Mouse (Mus musculus) embryonic facial prominence, embryonic 13.5 days (tissue): ENCODE measurements around the gene Chrne. TPM values are rescaled to one million over a fixed set of nuclear protein-coding genes. Genes with fewer than 3 reads are reported as not detected.

Experiments used
- ATAC-seq: fragments of 200-750 bp; cut with Nextera tagmentation; 2 replicates; pipeline ENCODE4 v1.8.0; 2017; ENCODE audit warnings: low read depth; ENCODE audit not compliant: insufficient number of reproducible peaks, insufficient read depth, low FRiP score, low TSS enrichment
- H3K27ac ChIP-seq: fragments of 300-500 bp; sonication (generic); 2 replicates; pipeline ENCODE4 v1.5.1; 2015; ENCODE audit warnings: moderate library complexity, mild to moderate bottlenecking, inconsistent platforms
- H3K27me3 ChIP-seq: fragments of 300-500 bp; sonication (generic); 2 replicates; pipeline ENCODE4 v1.6.1; 2015; ENCODE audit warnings: mild to moderate bottlenecking, inconsistent platforms
- H3K36me3 ChIP-seq: fragments of 300-500 bp; sonication (generic); 2 replicates; pipeline ENCODE4 v1.6.1; 2015; ENCODE audit warnings: mild to moderate bottlenecking, inconsistent platforms
- H3K4me1 ChIP-seq: fragments of 300-500 bp; sonication (generic); 2 replicates; pipeline ENCODE4 v1.6.1; 2015; ENCODE audit warnings: inconsistent platforms
- H3K4me2 ChIP-seq: fragments of 300-500 bp; sonication (generic); 2 replicates; pipeline ENCODE4 v1.6.1; 2015; ENCODE audit warnings: moderate library complexity, mild to moderate bottlenecking, inconsistent platforms
- H3K4me3 ChIP-seq: fragments of 300-500 bp; sonication (generic); 2 replicates; pipeline ENCODE4 v1.5.1; 2015; ENCODE audit warnings: mild to moderate bottlenecking, inconsistent platforms
- H3K9ac ChIP-seq: fragments of 300-500 bp; sonication (generic); 2 replicates; pipeline ENCODE4 v1.6.1; 2015; ENCODE audit warnings: mild to moderate bottlenecking, inconsistent platforms
- H3K9me3 ChIP-seq: fragments of 300-500 bp; sonication (generic); 2 replicates; pipeline ENCODE4 v1.6.1; 2016; ENCODE audit warnings: inconsistent platforms
- WGBS: fragments of 180-500 bp; shearing (Covaris S2); methylation state at CpG from one replicate; pipeline ENCODE4 v1.1.7; 2015; ENCODE audit warnings: mixed read lengths; 5-methylcytosine and 5-hydroxymethylcytosine counted together
- polyA plus RNA-seq: library from polyadenylated mRNA; unstranded; fragments of >200 nt; fragmentation: Nextera tagmentation; extraction: Ambion mirVana; gene quantifications from 2 replicates; pipeline ENCODE4 v1.2.1, GENCODE M21; 2015

Chrne gene
- polyA plus RNA-seq, 1 experiment from 2014 or later, result not detected

GRCm38 (mm10) chr11:70596094-70596493, 22.9 kb downstream of the Chrne start:
- Histone ChIP-seq H3K4me2 (no peak overlapping the region), H3K4me3 (no peak overlapping the region), H3K36me3 (peaks cover 35% of the 10 kb centered on the region), H3K4me1 (peaks cover 8% of the 10 kb centered on the region; the same call in 1 of the 2 replicates), H3K27me3 (no peaks in the 10 kb centered on the region), H3K9ac (peak overlapping the region; percentile 1; the same call in 1 of the 2 replicates), H3K27ac (no peak overlapping the region), H3K9me3 (no peaks in the 10 kb centered on the region)
- WGBS, result 49% methylated on average over 4 of the region's 4 CpGs
- no peak for ATAC-seq

GRCm38 (mm10) chr11:70595638-70596037, 23.4 kb downstream of the Chrne start:
- ATAC-seq, result no peak
- 60% methylated on average over 2 of the region's 2 CpGs for WGBS
- no peak overlapping the region for H3K27ac ChIP-seq

GRCm38 (mm10) chr11:70594253-70594989, 24.6 kb downstream of the Chrne start:
- no peaks in the 10 kb centered on the region for H3K9me3 ChIP-seq
- ATAC-seq, result no peak
- H3K9ac ChIP-seq, result no peak overlapping the region
- H3K4me2 ChIP-seq, result no peak overlapping the region
- H3K4me3 ChIP-seq, result no peak overlapping the region
- peaks cover 28% of the 10 kb centered on the region for H3K36me3 ChIP-seq
- H3K27me3 ChIP-seq, result no peaks in the 10 kb centered on the region
- WGBS, result 87% methylated on average over 15 of the region's 15 CpGs
- no peak overlapping the region for H3K27ac ChIP-seq
- H3K4me1 ChIP-seq, result peaks cover 8% of the 10 kb centered on the region; the same call in 1 of the 2 replicates

More at GRCm38 (mm10) chr11:70595638-70596037, 23.4 kb downstream of the Chrne start:
- Histone ChIP-seq H3K4me1 (peaks cover 8% of the 10 kb centered on the region; the same call in 1 of the 2 replicates), H3K27me3 (no peaks in the 10 kb centered on the region), H3K9ac (peak overlapping the region; percentile 1; the same call in 1 of the 2 replicates), H3K9me3 (no peaks in the 10 kb centered on the region), H3K36me3 (peaks cover 35% of the 10 kb centered on the region), H3K4me3 (no peak overlapping the region), H3K4me2 (no peak overlapping the region)

- H3K27me3 ChIP-seq, result no peaks in the 10 kb centered on the region
- peaks cover 1% of the 10 kb centered on the region; the same call in 1 of the 2 replicates for H3K36me3 ChIP-seq
- no peak overlapping the region for H3K4me2 ChIP-seq
- no peaks in the 10 kb centered on the region for H3K9me3 ChIP-seq
- H3K9ac ChIP-seq, result no peak overlapping the region
- H3K4me3 ChIP-seq, result no peak overlapping the region
- no peak for ATAC-seq
- H3K4me1 ChIP-seq, result peaks cover 8% of the 10 kb centered on the region; the same call in 1 of the 2 replicates
- 88% methylated on average over 1 of the region's 1 CpGs for WGBS
- H3K27ac ChIP-seq, result no peak overlapping the region
Observed at GRCm38 (mm10) chr11:70591733-70592132, 27.3 kb downstream of the Chrne start.

- Histone ChIP-seq H3K4me2 (no peak overlapping the region), H3K9me3 (no peaks in the 10 kb centered on the region), H3K4me3 (no peak overlapping the region), H3K36me3 (no peaks in the 10 kb centered on the region), H3K27ac (no peak overlapping the region), H3K27me3 (no peaks in the 10 kb centered on the region), H3K4me1 (peaks cover 45% of the 10 kb centered on the region), H3K9ac (no peak overlapping the region)
- WGBS, result 80% methylated on average over 5 of the region's 5 CpGs
- ATAC-seq, result no peak
Observed at GRCm38 (mm10) chr11:70586954-70587353, 32.1 kb downstream of the Chrne start.

GRCm38 (mm10) chr11:70586261-70586660, 32.8 kb downstream of the Chrne start:
- Histone ChIP-seq H3K4me2 (no peak overlapping the region), H3K27ac (no peak overlapping the region), H3K4me1 (peaks cover 44% of the 10 kb centered on the region), H3K9ac (no peak overlapping the region), H3K9me3 (no peaks in the 10 kb centered on the region), H3K4me3 (no peak overlapping the region), H3K36me3 (no peaks in the 10 kb centered on the region), H3K27me3 (no peaks in the 10 kb centered on the region)
- WGBS, result 84% methylated on average over 3 of the region's 3 CpGs
- no peak for ATAC-seq

- no peaks in the 10 kb centered on the region for H3K36me3 ChIP-seq
- no peak overlapping the region for H3K4me2 ChIP-seq
- no peaks in the 10 kb centered on the region for H3K9me3 ChIP-seq
- H3K4me1 ChIP-seq, result peaks cover 45% of the 10 kb centered on the region
- H3K9ac ChIP-seq, result peak overlapping the region; percentile 21; the same call in 1 of the 2 replicates
- H3K27ac ChIP-seq, result peak overlapping the region; percentile 65
- peak; percentile 56; the same call in 1 of the 2 replicates for ATAC-seq
- WGBS, result 39% methylated on average over 7 of the region's 7 CpGs
- H3K4me3 ChIP-seq, result no peak overlapping the region
- H3K27me3 ChIP-seq, result no peaks in the 10 kb centered on the region
Observed at GRCm38 (mm10) chr11:70585457-70585856, 33.6 kb downstream of the Chrne start.

- 75% methylated on average over 7 of the region's 7 CpGs for WGBS
- Histone ChIP-seq H3K36me3 (no peaks in the 10 kb centered on the region), H3K27me3 (no peaks in the 10 kb centered on the region), H3K27ac (peak overlapping the region; percentile 80), H3K4me3 (no peak overlapping the region), H3K9ac (no peak overlapping the region), H3K9me3 (no peaks in the 10 kb centered on the region), H3K4me1 (peaks cover 62% of the 10 kb centered on the region), H3K4me2 (no peak overlapping the region)
- no peak for ATAC-seq
Observed at GRCm38 (mm10) chr11:70583775-70584174, 35.2 kb downstream of the Chrne start.

- H3K4me1 ChIP-seq, result peaks cover 68% of the 10 kb centered on the region
Observed at GRCm38 (mm10) chr11:70583022-70583714, 35.8 kb downstream of the Chrne start.

GRCm38 (mm10) chr11:70582196-70582595, 36.8 kb downstream of the Chrne start:
- Histone ChIP-seq H3K36me3 (no peaks in the 10 kb centered on the region), H3K9ac (no peak overlapping the region), H3K4me3 (no peak overlapping the region), H3K4me1 (peaks cover 78% of the 10 kb centered on the region), H3K9me3 (no peaks in the 10 kb centered on the region), H3K27ac (peak overlapping the region; percentile 80; the same call in 1 of the 2 replicates), H3K4me2 (no peak overlapping the region), H3K27me3 (no peaks in the 10 kb centered on the region)
- no peak for ATAC-seq
- 30% methylated on average over 3 of the region's 3 CpGs for WGBS

More at GRCm38 (mm10) chr11:70583022-70583714, 35.8 kb downstream of the Chrne start:
- Histone ChIP-seq H3K4me2 (no peak overlapping the region), H3K27ac (peak overlapping the region; percentile 80), H3K36me3 (no peaks in the 10 kb centered on the region), H3K4me3 (no peak overlapping the region), H3K27me3 (no peaks in the 10 kb centered on the region), H3K9ac (no peak overlapping the region), H3K9me3 (no peaks in the 10 kb centered on the region)
- WGBS, result 41% methylated on average over 6 of the region's 6 CpGs
- ATAC-seq, result no peak

- H3K9me3 ChIP-seq, result no peaks in the 10 kb centered on the region
- no peaks in the 10 kb centered on the region for H3K27me3 ChIP-seq
- H3K4me2 ChIP-seq, result no peak overlapping the region
- H3K36me3 ChIP-seq, result no peaks in the 10 kb centered on the region
- peaks cover 86% of the 10 kb centered on the region for H3K4me1 ChIP-seq
- 79% methylated on average over 3 of the region's 3 CpGs for WGBS
- H3K9ac ChIP-seq, result no peak overlapping the region
- ATAC-seq, result no peak
- no peak overlapping the region for H3K27ac ChIP-seq
- no peak overlapping the region for H3K4me3 ChIP-seq
Observed at GRCm38 (mm10) chr11:70580921-70581320, 38.1 kb downstream of the Chrne start.
